Mouse (Mus musculus): Measurements from ENCODE around the gene Fgf4.
A peak's percentile ranks its signal among the peaks of the same experiment; 100 is the strongest.
"Not testable (repeated sequence)": the region's sequence is repeated elsewhere in the genome, so short reads cannot be mapped to it uniquely, and the experiment has no call there.

Gene Fgf4

DNA sequence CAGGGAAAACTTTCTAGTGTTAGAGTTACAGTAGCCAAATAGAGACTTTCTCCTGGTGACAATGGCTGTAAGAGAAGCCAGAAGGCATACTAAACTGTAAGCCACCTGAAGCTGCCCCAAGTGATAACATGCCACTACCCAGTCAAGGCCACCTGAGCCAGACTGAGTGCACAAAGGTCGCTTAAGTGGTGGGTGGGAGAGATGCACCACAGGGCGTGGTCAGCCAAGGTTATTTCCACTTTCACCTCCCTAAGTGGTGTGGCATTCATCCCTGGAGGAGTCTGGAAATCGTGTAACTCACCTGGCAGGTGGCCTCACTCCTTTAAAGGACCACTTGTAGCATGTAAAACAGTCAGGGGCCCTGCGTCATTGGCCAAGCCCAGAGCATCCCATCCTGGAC, 20.0 kb downstream of the Fgf4 start:
- no peak for DNase-seq (ENCODE audit: low spot score in 2 of 2)

DNA sequence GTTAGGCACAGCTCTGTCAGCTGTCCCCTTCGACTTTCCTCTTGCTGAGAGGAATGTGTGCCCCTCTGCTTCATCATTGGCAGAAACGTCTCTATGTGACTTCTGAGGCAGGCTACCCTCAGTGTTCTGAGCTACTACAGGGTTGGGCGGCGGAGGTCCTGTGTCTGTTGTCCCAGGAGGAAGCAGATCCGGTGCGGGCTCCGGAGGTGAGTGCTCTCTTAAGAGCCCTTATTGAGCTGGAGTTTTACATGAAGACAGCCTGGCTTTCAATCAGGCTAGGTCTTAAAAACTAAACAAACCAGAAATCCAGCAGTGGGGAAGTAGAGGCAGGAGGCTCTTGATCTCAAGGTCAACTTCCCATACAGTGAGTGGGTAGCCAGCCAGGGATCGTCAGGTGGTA, 20.4 kb downstream of the Fgf4 start:
- DNase-seq (ENCODE audit: low spot score in 2 of 2): no peak

DNA sequence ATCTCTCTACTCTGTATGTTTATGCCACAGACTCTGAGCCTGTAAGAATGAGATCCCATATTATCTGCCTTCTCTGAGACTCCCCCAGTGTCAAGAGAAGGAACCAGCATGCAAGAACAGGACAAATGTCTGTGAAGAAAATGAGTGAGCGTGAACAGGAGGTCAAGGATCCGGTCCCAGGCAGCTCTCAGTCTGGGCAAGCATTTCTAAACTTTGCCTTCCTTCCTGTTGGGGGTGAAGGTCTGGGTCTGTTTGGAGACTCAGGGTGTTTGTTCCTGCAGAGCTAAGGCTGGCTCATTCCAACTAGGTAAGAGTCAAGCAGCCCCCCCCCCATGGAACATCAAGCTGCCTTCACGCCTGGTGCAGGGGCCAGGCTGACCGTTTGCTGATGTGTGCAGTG, 25.3 kb downstream of the Fgf4 start:
- DNase-seq (ENCODE audit: low spot score in 2 of 2): no peak

DNA sequence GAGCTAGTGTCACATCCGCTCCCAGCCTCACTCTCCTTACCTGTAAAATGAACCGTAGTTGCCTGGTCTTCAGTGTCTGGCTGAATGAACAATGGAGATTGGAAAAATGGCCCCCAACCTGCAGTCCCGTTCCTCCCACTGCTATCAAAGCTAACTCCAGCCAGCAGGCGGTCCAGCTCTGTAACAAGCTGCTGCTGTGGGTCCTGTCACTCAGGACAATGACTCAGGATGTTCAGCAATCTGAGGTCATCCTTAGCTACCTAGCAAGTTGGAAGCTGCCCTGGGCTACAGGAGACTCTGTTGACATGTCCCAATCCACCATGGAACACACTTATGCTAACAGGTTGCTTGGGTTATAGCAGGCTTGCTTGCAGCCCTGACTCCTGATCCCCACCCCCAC, 26.0 kb downstream of the Fgf4 start:
- DNase-seq (ENCODE audit: low spot score in 2 of 2): no peak

DNA sequence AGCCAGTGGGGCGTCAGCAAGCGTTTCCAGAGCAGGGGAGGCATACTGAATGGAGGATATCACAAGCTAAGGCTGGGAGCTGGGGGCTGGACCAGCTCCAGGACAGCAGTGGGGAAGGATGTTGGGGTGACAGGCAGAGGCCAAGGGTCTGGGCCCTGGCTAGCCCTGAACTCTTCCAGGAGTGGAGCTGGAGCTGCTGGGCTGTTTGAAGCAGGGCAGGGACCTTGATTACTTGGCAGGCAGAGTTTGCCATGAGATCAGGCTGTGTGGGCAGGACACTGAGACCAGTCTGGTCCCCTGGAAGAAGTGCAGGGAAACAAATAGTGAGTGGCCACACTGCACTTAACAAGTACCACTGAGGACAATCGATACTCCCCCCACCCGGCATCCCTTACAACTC, 27.1 kb downstream of the Fgf4 start:
- no peak for DNase-seq (ENCODE audit: low spot score in 2 of 2)

DNA sequence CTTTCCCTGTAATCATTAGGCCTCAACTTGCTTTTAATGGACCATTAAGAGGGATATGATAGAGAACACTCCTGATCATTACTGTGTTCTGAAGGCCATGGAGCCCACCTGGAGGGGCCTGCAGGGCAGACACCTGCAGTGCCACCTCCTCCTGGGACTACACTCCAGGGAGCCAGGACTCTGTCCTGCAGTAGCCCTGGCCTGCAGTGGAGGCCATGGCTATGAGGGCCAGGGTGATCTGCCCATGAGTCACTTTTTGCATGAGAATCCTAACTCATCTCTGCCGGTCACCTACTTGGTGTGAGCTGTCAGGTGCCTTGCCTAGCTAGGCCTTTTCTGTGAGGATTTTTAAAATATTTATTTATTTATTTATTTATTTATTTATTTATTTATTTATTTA, 31.2 kb downstream of the Fgf4 start:
- DNase-seq (ENCODE audit: low spot score in 2 of 2): no peak

DNA sequence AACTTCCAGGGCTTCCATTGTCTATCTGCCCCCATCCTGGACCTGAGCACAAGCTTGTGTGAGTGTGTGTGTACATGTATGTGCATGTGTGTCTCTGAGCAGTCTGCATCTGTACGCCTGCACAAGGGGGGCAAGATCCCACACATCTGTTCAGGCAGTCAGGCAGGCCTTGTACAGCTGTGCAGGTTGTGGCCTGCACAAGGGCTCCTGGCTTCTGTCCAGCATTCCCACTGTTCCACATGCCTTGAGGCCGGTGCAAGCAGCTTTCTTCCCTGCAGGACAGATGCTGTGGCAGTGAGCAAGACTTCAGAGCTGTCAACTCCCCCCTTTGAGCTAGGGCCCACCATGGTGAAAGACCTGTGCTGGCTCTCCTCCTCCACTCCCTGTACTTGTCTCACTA, 35.9 kb downstream of the Fgf4 start:
- no peak for DNase-seq (ENCODE audit: low spot score in 2 of 2)

DNA sequence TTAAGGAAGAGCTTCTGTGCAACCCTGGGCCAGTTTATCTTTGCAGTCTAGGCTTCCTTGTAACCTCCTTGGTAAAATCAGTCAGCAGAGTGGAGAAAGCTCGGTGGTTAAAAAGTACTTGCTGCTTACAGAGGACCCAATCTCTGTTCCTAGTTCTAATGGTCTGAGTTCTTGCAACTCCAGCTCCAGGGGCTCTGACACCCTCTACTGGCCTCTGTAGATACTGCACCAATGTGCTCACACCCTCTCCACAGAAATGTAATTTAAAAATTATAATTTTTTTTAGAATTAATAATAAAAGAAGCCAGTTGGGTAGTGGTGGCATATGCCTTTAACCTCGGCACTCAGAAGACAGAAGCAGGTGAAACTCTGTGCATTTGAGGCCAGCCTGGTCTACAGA, 40.5 kb downstream of the Fgf4 start:
- DNase-seq (ENCODE audit: low spot score in 2 of 2): no peak

DNA sequence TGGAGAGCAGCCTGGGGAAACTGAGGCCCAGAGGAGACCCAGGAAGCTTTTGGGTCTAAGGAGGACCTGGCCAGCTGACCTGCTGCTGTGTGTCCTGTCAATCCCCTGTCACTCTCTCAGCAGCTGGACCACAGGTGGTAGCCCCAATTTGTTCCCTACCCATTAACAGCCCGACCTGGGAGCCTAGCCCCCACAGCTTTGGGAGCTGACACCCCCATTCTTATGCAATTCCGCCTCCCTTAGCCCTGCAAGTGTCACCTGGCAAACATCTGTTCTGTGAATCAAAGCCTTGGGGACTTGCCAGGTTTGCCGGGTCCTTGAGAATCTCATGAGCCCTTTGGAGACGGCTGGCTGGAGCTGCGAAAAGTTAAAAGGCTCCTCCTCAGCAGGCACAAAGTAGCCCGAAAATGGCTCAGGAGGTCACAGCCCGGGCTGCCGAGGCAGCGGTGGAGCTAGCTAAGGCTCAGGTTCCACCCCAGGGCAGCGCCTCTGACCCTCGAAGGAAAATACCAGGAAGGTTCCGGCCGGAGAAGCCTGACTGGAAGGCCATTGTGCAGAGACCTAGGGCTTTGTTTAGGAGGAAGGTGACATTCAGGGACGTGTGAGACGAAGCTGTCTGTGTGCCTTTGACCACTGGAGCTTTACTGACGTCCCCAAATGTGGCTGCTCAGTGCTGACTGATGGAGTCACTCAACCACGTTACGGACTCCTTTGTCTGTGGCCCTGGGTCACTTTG, 41.6 kb downstream of the Fgf4 start:
- peak in 1 of 2 experiments; percentile 53 for DNase-seq (ENCODE audit: low spot score in 2 of 2)

DNA sequence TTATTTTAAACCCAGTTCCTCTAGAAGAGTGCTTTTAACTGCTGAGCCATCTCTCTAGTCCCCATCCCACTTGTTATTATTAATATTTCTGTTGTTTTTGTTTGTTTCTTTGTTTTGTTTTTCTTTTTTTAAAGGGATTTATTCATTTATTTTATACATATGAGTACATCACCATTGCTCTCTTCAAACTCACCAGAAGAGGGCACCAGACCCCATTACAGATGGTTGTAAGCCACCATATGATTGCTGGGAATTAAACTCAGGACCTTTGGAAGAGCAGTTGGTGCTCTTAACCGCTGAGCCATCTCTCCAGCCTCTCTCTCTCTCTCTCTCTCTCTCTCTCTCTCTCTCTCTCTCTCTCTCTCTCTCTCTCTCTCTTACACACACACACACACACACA, 43.5 kb downstream of the Fgf4 start:
- not testable (repeated sequence) for DNase-seq (ENCODE audit: low spot score in 2 of 2)

DNA sequence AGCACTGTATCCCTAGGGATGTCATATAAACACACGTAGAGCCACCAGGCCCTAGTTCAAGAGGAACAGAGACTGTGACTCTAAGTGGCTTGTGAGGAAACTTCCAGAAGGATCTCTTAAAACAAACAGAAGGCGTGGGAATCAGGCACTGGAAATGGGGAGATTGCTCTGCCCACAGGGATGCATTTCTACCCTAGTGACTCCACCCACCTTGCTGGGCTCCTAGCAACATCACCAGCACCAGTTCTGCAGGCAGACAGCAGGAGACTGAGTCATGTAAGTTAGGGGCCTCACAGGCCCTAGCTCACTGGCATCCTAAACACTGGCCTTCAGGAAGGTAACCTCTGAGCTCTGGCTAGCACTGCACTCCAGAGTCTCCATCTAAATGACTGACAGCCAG, 44.7 kb downstream of the Fgf4 start:
- no peak for DNase-seq (ENCODE audit: low spot score in 2 of 2)

DNA sequence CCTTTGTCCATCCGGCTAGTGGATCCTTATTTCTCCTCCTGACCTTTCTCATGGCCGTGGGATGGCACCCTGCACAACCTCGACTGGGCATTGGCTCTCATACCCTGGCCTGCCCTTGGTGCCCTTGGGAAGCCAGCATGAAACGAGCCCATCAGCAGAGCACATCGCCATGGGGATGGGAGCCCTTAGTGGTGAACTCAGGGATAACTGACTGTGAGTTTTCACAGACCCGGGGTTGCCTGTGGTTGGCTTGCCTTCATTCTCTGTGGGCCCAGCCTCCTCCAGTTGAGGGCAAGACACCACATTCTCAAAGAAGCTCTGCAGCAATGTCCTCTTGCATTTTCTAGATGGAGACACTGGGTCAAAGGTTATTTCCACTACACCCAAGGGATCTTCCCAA, 45.2 kb downstream of the Fgf4 start:
- no peak for DNase-seq (ENCODE audit: low spot score in 2 of 2)

DNA sequence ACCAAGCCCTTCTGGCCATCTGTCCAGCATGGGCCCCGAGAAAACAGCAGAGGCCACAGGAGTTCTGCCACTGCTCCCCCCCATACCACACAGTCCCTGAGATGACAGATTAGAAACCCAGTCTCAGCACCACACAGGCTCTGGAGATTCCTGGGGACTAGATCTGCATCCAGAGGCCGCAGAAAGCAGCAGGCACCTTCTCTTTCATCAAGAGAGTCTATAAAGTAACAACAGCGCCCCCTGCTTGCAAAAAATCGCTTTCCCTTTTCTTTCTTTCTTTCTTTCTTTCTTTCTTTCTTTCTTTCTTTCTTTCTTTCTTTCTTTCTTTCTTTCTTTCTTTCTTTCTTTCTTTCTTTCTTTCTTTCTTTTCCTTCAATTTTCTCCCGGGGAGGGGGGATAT, 47.0 kb downstream of the Fgf4 start:
- DNase-seq (ENCODE audit: low spot score in 2 of 2): no peak

DNA sequence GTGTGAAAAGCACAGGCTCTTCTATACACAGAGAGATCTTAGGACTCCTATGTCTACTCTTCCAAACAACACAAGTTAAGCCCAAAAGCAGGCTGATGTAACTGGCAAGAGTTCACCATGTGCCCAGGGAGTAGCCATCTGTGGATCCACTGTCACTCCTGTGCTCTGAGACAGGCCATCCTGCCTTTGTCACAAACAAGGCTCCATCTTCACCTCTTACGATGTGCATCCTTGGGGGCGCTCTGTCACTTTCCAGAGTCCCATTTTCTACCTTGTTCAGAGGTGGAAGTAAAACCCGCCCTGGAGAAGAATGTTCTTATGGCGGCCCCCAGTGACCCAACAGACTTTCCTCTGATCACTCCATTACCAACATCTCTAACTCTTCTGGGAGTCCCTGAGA, 47.5 kb downstream of the Fgf4 start:
- no peak for DNase-seq (ENCODE audit: low spot score in 2 of 2)

DNA sequence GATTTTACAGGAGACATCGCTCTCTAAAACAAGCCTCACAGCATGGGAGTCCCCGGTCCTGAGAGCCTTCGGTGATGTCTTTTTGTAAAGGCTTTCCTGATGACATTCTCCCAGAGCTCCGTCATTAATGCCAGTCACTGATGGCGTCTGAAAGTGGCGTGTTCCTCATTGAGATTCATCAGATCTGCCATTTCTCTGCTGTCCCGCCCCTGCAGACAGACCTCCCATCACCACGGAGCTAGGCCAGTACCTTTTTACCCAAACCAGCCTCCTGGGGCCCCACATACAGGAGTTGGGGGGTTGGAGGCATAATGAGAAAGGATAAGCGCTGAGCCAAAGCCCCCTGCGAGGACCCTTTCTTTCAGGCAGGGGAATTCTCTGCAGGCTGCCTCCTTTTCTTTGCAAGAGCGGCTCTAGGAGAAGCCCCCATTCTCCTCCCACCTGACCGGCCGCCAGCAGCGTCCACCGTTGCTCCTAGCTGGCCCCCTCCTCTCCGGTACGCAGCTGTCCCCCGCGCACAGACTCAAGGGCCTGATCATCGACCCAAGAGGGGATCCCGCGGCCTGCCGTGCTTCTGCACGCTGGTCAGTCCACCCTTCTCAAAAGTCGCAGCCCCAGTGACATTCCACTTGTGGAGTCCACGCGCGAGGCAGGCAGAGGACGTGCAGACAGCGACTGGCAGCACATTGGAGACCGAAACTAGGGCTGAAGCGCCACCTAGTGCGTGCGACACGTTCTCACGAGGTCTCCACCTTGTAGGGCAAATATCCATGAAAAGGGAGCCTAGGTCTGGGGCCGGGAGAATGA, 48.3 kb downstream of the Fgf4 start:
- DNase-seq (ENCODE audit: low spot score in 2 of 2): peak; percentile 45 to 76

DNA sequence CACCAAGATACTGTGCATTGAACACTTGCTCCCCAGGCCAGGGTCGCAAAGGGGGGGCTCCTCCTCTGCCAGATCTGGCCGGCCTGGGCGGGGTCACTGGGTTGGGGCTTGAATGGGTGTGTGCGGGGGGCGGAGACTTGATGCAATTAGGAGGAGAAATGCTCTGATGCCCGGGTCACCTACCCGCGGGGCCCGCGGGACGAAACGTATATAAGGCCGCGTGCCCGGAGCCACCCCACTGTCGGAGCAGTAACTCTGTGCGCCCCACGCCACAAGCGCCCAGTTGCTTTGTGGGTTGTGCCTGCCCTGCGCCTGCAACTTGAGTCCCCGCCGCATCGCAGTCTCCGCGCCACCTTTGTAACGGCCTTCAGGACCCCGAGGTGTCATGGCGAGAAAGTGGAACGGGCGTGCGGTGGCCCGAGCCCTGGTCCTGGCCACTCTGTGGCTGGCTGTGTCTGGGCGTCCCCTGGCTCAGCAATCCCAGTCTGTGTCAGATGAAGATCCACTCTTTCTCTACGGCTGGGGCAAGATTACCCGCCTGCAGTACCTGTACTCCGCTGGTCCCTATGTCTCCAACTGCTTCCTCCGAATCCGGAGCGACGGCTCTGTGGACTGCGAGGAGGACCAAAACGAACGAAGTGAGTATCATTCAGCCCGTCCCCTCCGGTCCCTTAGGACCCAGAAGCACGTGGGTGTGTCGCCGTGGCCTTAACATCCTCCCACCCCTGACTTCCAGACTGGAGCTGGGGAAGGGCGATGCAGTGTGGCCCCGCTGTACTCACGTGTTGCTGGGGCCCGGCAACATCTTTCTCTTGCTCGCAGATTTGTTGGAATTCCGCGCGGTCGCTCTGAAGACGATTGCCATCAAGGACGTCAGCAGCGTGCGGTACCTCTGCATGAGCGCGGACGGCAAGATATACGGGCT, 49.4 kb downstream of the Fgf4 start, which contains the start of gene Fgf15:
Gene Fgf15, plus strand, starts transcription at position 238 of the 925 bp plus-strand sequence.
- no peak for DNase-seq (ENCODE audit: low spot score in 2 of 2)

DNA sequence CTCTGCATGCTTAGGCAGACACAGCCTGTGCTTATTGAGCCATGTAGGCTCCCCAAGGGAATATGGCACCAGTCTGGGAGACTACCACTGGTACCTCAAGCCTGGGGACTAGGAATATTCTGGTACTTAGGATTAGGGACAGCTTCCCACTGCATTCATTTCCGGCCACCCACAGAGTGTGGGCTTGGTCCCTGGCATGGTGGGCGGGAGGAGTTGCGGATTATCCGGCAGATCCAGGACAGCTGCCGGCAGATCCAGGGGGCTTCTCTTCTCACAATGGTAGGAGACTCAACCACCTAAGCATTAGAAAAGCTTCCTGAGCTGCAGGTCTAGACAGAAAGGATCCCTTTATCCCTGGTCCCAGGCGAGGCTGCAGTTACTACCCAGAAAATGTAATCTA, 51.3 kb downstream of the Fgf4 start:
- no peak for DNase-seq (ENCODE audit: low spot score in 2 of 2)

DNA sequence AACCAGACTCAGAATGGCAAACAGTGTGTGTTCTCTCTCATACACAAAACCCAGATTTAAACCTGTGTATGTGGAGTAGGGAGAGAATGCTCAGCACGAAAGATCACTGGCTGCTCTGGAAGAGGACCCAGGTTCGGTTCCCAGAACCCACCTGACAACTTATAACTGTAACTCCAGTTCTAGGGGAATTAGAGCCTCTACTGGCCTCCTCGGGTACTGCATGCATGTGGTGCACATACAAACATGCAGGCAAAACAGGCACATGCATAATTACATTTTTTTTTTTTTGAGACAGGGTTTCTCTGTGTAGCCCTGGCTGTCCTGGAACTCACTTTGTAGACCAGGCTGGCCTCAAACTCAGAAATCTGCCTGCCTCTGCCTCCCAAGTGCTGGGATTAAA, 58.3 kb downstream of the Fgf4 start:
- not testable (repeated sequence) for DNase-seq (ENCODE audit: low spot score in 2 of 2)

DNA sequence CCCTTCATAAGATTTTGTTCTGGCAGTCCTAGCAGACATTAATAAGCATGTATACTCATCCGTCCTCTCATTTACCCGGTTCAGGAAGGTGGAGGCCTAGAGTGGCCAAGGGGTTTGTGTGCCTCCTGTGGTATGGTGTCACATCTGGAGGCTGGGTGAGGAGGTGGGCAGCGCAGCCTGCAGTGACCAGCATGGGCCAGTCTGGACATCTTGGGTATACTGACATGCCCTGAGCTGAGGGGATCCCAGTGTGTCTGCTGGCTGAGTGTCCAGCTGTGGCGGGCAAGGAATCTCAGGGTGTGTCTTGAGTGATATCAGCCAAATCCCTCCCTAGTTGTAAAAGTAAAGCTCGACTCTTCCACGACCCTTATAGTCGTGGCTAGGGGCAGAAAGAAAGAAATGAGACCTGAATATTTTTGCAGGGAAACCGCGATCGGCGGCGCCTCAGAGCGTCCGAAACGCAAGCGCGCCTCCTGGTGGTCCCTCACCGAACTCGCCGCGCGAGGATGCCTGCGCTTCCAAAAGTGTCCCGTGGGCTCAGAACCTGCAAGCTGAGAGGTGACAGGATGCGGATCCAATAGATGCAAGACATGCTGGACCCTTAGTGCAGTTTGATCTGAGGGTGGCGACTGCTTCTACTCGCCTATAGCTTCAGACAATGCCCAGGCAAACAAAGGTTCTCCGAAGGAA, 59.7 kb downstream of the Fgf4 start:
- peak; percentile 39 to 86 for DNase-seq (ENCODE audit: low spot score in 2 of 2)

DNA sequence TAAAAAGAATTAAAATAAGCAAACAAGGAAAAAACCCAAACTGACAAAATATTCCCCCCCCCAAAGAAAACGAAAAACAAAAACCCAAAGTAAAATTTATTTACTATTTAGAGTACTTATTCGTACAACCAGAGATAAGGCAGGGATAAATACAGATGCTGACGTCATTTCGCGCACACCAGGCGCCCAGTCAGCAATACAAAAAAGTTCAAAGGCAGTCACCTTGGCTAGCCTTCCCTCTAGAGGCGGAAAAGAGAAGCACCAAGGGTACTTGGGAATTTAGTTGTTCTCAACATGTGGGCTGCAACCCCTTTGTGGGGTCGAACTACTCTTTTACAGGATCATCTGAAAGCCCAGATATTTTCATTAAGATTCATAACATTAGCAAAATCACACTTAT, 60.6 kb downstream of the Fgf4 start:
- no peak for DNase-seq (ENCODE audit: low spot score in 2 of 2)

DNA sequence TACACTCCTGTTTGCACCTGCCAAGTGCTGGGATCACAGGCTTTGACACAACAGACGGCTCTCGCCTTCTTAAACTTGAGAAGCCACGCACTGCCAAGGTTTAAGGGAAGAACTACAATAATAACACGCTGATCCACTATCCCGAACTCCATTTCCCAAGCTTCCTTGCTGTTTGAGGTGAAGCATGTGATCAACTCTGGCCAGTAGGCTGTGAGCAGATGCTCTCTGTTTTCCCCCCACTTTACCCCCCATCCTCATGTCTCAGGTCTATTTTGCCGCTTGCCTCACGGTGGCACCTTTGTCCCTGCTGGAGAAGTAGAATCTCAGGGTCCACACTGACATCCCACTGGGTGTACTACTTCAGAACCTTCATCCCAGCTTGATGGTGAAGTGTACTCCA, 61.5 kb downstream of the Fgf4 start:
- DNase-seq (ENCODE audit: low spot score in 2 of 2): no peak

DNA sequence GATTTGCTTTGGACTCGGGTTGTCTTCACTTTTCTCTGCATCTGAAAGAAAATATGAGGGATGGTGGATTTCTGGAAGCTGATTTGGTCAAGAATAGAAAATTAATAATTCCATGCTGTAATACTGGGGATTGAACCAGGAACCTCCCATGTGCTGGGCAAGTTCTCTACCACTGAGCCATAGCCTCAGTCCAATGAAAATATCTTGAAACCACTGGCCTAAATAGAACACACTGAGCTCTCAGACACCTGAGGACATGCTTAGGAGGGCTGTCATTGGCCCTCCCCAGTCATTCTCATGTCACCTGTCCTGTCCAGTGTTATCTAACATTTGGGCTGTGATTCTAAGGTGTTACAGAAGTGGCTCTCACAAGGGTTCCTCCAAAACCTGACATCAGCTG, 64.0 kb downstream of the Fgf4 start:
- DNase-seq (ENCODE audit: low spot score in 2 of 2): no peak

Measured in spleen, postnatal 4 days (tissue).